Mouse (Mus musculus) Muller cell, postnatal 12 days (primary cell): Measurements from ENCODE around the gene Foxn3.

Experiments used
- DNase-seq: peaks from one replicate; pipeline ENCODE4 v3.0.0-alpha.2; 2015; ENCODE audit errors: inconsistent ontology term

Gene Foxn3

GRCm38 (mm10) chr12:99415538-99415937 lies 147.8 kb downstream of the Foxn3 start:
- DNase-seq: no peak

- DNase-seq: no peak
Measured at GRCm38 (mm10) chr12:99412496-99412895, 150.9 kb downstream of the Foxn3 start.

- no peak for DNase-seq
Measured at GRCm38 (mm10) chr12:99412034-99412433, 151.3 kb downstream of the Foxn3 start.

DNA sequence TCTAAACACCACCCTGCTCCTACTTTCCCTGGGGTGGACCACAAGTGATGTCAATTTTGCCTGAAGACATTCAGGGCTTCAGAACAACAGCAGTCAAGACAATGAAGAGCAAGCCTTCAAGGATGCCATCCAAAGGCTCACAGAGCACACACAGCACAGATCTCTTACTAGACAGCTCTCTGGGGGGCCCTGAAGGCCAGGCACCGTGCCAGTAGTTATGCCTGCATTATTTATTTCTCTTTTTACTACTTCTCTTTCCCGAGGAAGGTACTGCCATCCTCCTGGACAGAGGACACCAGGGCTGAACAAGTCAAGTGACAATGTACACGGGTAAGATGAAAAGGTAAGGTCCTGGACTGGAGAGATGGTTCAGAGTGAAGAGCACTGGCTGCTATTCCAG lies 154.7 kb downstream of the Foxn3 start:
- DNase-seq: no peak

- DNase-seq: no peak
Measured at GRCm38 (mm10) chr12:99408089-99408488, 155.3 kb downstream of the Foxn3 start.

DNA sequence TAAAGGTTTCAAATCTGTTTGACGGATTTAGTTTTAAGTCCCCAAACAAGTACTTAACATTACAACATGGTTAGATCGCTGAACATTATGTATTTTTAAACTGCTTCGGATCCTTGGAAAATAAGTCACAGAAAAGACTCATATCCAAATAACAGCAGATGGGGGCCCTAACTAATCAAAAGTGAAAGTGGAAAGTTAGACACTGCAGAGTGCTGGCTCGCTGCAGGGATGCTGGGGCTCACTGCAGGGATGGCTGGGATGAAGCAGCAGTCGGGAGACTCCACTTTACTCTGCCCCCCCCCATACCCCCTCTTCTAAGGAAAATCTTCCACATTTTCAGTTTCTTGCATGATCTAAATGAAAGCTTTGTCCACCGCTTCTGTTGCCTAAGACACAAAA lies 156.1 kb downstream of the Foxn3 start:
- no peak for DNase-seq

- DNase-seq: no peak
Measured at GRCm38 (mm10) chr12:99406697-99407317, 156.6 kb downstream of the Foxn3 start.

DNA sequence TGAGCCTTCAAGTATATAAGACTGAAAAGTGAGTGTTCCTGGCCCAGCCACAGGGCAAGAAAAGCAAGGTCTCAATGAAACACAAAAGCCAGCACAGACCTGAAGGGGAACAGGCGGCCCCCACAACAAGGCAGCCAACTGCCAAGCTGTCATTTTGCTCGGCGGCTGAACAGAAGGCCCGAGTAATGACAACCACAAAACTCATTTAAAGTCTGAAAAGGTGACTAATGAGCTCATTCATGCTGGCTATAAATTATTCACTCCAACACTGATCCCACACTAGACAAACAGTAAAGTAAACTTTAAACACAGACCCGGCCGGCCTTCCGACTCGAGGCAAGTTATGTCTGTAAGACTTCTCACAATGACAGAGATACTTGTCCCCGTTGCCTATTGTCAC lies 157.1 kb downstream of the Foxn3 start:
- DNase-seq: peak; percentile 64

DNA sequence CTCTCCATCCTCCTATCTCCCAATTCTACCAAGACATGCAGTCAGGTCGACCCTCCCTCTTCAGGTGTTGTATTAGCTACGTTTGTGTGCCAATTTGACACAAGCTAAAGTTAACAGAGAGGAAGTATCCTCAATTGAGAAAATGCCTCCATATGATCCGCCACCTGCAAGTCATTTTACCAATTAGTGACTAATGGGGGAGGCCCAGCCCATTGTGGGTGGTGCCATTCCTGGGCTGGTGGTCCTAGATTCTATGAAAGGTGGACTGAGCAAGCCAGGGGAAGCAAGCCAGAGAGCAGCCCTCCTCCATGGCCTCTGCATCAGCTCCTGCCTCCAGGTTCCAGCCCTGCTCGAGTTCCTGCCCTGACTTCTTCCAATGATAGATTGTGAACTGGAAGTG lies 158.0 kb downstream of the Foxn3 start:
- DNase-seq: no peak

DNA sequence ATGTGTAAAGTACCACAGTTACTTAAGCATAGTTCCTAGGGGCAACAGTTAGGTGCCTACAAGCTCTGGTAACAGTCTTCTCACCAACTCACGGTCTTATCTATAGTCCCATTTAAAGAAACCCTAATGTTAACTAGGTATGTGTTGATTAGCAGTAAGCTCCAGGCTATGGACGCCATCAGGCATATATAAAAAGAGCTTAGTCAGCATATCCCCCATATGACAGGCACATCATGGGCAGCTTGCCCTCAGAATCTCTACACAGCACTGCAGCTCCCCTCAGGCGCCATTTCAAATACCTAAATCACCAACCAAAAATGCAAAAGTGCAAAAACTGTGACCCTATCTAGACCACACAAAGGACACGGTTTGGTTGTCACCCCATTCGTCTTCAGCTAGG lies 160.4 kb downstream of the Foxn3 start:
- no peak for DNase-seq

DNA sequence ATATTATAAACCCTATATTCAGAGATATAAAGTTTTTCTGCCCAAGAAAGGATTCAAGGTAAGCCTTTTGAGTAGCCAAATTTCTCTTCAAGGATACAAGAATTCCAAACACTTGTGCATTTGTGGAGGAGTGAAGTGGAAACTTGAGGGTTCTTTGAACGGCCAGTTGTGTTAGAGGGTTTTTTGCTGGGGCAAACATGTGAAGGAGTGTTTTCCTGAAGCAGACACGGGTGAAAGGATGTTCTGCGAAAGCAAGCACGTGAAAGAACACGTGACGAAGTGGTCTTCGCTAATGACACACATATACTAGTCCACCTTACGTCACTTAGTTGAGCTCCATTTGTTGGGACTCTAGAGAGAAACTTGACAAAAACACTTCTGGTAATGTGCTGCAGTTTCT lies 162.5 kb downstream of the Foxn3 start:
- no peak for DNase-seq

GRCm38 (mm10) chr12:99399575-99399974 lies 163.8 kb downstream of the Foxn3 start:
- DNase-seq: no peak

DNA sequence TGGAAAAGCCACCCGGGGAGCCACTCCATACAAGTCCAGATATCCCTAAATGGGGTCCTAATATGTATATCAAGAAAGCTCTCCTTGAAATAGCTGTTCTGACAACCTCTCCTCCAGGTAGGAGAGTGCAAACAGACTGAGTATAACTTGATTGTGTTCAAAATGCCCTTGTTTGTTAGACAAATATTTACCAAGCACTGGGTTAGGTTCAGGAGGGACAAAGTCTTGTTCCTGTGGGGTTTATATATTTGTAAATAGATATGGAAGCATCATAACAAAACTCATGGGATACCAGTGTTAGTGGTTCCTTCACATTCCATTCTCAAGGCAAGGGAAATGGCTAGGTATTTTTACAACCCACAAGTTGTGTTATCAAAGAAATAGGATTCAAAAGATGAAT lies 166.9 kb downstream of the Foxn3 start:
- no peak for DNase-seq

GRCm38 (mm10) chr12:99395082-99395481 lies 168.3 kb downstream of the Foxn3 start:
- DNase-seq: no peak

- no peak for DNase-seq
Measured at GRCm38 (mm10) chr12:99394676-99395075, 168.7 kb downstream of the Foxn3 start.

DNA sequence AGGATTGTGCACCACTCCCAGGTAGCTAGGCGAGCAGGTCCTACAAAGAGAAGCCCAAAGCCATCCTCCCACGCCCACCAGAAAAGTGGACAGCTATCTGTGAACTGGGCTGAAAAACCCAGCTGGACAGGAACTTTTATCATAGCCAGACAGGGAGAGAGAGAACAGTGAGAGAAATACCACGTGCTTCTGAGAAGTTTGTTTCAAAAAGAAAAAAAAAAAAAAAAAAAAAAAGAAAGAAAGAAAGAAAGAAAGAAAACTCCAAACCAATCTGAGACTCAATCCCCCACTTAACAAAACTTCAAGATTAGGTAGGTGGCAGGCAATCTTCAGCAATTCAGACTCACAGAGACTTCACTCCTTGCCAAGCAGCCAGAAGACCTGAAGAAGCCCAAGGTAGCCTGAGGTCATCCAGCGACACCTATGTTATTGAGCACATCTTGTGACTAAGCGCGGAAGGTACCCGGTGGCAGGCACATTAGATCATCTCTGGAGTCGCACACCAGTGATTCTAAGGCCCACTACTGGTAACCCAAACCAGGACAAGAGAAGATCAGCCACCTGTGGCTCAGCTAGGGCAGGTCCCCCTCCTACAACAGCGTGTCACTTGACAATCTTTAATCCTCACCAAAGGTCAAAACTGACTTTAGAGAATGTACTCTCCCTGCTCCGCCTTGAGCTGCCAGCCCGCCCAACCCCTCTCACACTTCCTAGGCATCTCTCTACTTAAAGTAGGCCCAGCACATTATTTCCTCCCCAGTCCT lies 169.3 kb downstream of the Foxn3 start:
- no peak for DNase-seq

GRCm38 (mm10) chr12:99392944-99393866 lies 170.2 kb downstream of the Foxn3 start:
- peak; percentile 97 for DNase-seq

- DNase-seq: peak; percentile 99
Measured at GRCm38 (mm10) chr12:99391942-99392880, 171.2 kb downstream of the Foxn3 start.

DNA sequence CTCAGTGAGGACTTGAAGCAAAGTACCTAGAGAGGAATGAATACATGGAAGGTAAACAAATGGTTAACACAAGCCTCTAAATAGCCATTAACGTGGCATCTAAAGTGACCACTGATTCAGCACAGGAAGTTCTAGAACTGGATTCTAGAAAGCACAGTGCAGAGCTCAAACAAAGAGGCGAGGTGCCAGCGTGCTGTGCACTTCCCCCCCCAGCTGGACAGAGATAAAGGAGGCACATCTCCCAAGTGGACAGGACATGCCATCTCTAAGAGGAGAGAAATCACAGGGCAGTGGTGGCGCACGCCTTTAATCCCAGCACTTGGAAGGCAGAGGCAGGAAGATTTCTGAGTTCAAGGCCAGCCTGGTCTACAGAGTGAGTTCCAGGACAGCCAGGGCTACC lies 173.0 kb downstream of the Foxn3 start:
- DNase-seq: no peak

DNA sequence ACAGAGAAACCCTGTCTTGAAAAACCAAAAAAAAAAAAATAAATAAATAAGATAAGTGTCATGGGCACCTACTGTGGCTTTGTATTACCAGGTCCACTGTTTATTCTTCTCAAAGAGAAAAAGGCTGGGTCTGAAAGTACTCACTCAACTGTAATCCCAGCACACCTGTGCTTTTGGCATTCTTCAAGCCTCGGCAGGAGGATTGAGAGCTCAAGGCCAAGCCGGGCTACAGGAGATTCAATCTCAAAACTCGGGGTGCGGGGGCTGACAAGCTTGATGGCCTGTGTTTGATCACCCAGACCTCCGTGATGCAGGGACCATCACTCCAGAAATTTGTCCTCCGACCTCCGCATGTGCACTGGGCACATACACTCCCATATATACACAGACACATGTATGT lies 174.1 kb downstream of the Foxn3 start:
- DNase-seq: no peak
